Mouse (Mus musculus): ENCODE results near the gene Acaa1b. TPM values are rescaled to one million over a fixed set of nuclear protein-coding genes. Genes with fewer than 3 reads are reported as not detected.

Gene Acaa1b
- total RNA-seq, 2 experiments from 2014 or later, result 1.2 to 1.5 TPM

DNA sequence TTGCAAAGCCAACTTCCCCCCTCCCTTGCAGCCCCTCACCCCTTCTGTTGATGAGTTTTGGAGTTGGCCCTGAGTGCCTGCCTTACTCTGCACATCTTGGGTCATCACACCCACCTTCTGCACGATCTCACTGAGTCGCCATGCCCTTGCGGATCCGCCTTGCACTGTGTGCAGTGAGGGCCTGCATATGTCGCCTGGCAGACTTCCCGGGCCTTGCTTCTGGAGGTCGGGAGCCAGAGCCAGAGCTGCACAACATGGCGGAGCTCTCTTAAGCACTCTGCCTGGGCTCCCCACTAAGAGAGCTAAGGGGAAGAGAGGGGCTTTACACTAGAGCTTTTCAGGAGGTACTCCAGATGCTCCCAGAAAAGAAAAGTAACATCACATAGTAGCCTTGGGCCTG, 12.2 kb downstream of the Acaa1b start:
- DNase-seq (ENCODE audit: low spot score), result no peak

DNA sequence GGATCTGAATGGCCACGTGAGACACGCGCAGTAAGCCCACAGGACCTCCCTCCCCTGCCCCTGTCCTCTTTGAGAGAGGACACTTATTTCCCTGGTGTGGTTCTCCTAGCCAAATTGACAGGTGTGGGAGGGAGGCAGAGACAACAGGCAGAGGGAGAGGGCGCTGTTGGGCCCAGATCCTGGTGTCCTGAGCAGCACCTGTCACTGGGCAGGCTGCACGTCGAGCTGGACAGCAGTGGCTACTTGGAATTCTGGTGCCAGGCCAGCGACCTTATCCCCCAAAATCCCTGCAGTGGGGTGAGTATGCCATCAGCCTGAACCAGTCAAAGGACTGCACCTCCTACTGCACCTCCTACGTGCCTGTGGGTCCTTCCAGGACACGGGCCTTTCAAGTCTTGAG, 13.5 kb downstream of the Acaa1b start:
- DNase-seq (ENCODE audit: low spot score), result no peak

DNA sequence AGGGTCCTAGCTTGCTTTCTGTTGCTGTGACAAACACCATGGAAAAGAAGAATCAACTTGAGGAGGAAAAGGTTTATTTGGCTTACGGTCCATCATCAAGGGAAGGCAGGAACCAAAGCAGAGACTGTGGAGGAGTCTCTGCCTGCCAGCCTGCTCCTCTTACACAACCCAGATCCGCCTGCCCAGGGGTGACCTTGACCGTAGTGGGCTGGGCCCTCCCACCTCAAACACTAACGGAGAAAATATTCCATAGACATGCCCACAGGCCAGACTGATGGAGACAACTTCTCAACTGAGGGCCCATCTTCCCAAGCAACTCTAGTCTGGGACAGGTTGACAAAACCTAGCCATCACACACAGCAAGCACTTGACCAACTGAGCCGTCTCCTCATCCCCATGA, 14.8 kb downstream of the Acaa1b start:
- no peak for DNase-seq (ENCODE audit: low spot score)

DNA sequence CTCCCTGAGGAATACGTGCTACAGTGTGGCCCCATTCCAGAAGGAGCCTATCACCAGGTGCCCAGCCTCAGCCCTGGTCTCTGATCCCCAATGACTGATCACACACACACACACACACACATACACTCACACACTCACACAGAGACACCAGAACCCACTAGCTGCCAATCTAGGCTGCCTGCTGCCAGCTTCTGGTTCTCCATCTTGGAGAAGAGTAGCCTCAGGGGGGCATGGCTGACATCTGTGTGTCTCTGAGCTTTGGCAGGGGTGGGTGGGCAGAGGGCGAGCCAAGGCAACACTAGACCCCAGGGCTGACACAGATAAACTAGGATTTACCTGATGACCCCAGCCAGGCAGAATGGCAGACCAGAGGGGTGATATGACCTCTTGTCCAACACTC, 18.1 kb downstream of the Acaa1b start:
- DNase-seq (ENCODE audit: low spot score), result no peak

DNA sequence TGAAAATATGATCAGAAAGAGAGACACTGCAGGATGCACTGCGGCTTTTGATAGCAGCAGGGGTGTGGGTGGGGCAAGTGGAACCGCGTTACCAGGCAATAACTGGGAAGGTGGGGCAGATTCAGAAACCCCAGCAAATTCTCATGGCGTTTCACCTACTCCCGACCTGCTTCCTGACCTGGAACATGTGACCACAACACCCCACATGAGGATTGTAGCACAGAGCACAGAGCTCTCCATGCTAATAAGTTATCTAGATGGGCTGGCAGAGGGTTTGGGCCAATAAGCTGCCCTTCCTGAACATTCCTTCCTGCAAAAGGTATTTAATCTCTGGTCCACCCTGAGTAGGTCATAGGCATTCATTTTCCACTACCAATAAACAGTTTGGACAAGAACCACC, 26.2 kb downstream of the Acaa1b start:
- no peak for DNase-seq (ENCODE audit: low spot score)

DNA sequence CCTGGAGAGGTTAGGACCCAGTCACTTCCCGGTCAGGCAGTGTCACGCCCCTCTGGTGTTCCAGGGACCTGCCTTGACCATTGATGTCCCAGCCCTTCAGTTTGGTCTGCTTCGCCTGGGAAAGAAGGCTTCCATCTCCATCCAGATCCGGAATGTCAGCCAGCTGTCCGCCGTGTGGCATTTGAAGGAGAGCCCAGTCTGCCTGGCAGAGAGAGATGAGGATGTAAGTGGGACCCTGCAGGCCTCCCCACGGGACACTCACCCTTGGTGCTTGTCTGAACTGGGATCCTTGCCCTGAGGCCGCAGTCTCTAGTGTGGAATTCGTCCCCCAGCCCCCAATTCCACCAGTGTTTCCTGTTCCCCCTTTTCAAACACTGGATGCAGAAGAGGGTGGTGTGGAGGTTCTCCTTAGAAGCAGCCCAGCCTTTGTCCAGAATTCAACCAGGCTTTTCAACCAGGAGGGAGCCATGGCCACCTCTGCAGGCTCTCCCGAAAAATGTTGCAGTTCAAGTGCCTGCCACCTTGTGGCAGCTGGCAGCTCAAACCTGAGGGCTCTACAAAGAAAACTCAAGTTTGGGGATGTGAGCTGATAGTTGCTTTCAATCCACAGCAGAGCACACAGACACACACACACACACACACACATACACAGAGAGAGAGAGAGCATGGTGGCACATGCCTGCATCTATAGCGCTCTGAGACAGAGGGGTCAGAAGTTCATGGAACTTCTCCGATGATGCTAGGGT, 28.3 kb downstream of the Acaa1b start:
- DNase-seq (ENCODE audit: low spot score), result no peak

DNA sequence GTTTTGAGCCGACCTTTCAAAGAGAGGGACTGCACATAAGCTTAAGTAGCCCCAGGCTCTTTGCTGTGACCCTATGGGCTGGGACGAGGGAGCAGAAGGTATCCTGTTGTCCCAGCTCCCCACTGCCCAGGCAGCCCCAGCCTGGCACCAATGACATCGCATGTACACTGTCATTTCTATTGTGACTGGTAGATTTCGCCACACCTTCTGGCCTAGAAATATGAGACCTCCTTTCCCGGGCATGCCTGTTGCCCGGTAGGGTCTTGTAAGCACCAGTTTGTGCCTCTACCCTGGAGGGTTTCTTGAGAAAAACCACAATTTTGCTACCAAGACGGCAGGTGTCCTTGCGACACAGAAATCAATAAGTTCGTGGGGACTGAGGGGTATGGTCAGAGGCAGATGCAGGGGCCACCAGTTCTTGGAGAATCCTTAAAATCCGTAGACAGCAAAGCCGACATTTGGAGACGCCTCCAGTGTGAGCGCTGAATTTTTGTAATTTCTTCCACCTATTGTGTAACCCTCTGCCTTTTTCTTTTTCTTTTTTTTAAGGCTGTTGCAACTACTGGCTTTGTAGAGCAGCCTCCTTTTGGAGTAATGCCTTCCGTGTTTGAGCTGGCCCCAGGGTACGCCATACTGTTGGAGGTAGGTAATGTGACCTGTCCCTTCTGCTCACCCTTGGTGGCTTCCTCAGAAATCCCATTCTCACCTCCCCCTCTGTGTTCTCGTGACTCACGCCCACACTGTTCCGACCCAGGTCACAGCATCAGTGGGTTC, 34.1 kb downstream of the Acaa1b start:
- DNase-seq (ENCODE audit: low spot score), result no peak

DNA sequence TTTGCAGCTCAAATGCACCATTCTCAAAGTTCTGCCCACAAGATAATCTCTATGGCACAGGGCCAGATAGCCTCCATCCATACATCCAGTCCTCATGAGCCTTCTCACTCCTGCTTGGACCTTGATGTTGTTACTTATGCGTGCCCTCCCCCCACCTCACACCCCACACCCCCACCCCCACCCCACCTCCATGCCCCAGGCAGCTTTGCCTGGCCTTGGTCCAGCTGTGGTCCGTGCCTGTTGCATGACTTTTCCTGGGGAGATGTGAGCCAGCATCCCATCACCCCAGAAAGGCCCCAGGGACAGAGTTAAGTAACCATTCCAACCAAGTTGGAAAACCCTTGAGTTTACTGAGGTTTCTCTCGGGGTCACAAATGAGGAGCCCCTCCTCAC, 36.7 kb downstream of the Acaa1b start:
- no peak for DNase-seq (ENCODE audit: low spot score)

DNA sequence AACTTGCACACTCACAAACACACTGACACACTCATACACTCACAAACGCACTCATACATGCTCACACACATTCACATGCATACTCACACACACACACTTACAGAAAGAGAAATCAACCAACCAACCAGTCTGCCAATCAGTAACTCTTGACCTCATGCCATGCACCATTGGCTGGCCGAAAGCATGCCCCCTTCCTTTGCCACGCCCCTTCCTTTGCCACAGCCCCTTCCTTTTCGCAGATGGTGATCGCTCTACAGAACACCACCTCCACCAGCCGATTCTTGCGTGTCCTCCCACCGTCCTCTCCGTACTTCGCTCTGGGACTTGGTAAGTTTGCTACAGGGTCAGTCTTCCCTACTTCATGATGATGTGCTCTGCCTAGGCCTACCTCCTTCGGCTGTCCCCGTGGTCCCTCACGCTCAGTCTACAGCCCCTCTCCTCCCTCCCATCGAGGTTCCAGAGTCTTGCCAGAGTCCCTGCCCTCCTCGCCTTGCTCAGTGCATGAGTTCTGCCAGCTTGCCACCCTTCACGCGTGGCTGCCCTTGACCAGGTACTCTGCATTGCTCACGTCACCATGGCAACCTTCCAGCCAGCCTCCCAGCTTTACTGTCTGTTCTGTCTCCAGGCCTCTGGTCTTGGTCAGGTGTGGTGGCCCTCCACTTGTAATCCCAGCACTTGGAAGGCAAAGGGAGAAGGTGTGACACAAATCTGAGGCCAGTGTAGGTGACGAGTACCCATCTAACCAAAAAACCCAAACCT, 37.3 kb downstream of the Acaa1b start:
- no peak for DNase-seq (ENCODE audit: low spot score)

DNA sequence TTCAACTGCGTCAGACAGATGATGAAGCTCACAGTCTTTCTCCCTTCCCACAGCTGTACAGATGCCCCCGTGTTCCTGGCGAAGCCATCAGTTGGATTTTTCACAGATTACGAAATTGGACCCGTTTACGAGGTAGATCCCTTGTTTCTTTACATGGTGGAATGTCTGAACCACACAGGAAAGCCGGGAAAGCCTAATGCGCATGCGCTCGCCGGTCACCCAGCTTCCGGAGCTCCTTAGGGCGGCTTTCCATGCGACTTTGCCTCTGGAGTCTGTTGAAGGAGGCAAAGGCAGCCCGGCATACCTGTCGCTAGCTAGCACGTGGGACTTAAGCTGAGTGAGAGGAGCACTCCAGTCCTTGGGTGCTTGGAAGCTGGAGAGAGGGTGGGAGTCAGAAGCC, 42.0 kb downstream of the Acaa1b start:
- DNase-seq (ENCODE audit: low spot score), result no peak

DNA sequence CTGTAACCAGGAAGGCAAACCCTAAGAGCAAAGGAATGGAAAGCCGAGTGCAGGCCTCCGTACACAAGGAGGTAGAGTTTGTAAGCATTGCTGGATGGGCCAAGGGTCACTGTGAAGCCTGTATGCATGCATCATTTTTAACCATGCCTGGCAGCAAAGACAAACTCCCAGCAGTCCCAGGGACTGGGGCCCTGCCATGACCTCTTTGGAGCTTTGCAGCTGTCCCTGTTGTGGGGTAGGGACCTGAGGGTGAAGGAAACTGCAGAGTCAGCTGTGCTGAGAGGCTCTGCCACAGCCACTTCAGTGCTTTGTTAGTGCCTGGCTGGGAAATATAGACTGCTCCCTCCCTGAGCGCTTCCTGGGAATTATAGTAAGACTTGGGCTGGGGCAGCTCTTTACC, 46.3 kb downstream of the Acaa1b start:
- peak; percentile 64 for DNase-seq (ENCODE audit: low spot score)

DNA sequence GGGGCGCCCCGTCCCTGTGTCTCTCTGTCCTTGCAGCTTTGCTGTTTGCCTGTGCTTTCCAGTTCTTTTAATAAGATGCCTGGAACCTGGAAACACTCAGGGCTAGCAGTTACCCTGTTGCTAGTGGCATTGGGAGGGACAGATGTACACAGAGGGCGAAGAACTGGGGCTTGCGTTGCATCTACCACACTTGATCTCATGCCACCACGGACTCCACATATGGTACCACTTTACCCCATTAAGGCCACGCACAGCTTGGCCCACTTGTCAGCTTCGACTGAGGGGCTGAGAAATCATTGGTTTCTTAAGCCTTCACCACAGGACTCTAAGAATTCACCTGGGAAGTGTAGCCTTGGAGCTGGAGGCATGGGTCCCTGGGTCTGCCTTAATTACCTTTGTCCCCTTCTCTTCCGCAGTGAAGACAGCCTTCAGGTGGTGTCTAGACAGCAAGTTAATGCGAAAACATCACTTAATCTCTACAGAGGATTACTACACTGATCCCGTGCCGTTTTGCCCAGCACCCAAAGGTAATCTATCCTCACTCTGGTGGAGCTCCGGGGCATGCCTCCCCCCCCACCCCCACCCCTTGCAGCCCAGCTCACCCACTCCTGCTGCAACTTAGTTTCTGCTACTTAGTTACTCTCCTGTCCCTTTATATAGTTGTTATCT, 47.1 kb downstream of the Acaa1b start:
- no peak for DNase-seq (ENCODE audit: low spot score)

DNA sequence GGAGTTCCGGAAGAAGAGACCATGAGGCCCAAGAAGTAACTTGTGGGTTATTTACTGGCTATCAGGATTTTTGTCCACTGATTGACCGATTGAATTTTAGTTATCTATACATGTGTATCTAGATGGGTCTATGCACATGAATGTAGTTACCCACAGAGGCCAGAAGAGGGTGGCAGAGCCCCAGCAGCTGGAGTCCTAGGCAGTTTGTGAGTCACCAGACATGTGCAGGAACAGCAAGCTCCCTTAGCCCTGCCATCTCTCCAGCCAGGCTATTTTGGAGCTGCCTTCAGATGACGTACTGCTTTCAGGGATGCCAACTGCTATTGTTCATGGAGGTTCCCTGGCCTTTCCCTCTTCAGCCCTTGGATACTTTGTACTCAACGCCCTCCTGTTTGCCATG, 49.3 kb downstream of the Acaa1b start:
- DNase-seq (ENCODE audit: low spot score), result peak; percentile 39

DNA sequence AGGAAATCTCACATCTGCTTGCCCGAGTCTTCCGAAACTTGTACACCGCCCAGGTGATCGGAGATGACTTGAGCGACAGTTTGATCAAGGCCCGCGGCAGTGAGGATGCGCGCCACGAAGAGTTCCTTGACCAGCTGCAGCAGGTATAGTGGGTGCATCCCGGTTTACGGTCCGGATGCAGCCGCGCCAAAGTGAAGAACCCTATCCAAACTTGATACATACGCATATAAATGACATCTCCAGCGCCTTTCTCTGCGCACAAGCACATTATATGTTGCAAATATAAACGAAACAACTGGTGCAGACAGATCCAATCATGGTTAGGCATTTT, 54.1 kb downstream of the Acaa1b start:
- DNase-seq (ENCODE audit: low spot score), result no peak

DNA sequence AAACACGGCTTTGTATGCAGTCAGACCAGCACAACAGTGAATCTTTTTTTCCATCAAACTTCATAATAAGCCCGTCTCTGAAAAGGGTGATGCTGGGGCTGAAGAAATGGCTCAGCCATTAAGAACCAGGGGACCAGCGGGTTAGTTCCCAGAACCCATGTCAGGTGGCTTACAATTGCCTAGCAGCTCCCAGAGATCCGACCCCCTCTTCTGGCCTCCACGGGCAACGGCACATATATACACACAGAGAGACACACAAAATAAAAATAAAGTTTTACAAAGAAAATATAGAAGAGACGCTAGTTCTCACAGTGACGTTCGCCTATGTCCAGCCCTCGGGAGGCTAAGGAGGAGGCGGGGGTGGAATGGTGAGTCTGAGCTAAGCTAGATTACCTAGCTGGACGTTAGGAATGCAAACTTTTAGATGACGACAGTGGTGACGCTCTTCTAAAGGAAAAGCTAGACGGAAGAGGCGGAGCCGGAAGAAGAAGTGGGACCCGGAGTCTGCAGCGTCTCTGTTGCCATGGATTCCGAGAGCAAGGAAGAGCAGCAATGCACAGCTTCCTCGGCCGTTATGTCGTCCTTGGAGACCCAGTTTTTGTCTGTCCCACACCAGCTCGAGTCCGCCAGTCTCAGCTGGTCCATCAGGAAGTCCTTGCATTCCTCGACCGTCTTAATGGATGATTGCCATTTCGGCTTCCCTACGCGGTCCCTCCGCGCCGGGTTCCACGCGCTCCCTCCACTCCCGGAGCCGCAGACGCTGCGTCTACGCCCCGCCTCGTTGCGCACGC, 54.7 kb downstream of the Acaa1b start, which contains the start of gene Dlec1:
TSS of gene Dlec1 (plus strand) at position 487 of the 791 bp plus-strand sequence.
- peak; percentile 65 for DNase-seq (ENCODE audit: low spot score)

DNA sequence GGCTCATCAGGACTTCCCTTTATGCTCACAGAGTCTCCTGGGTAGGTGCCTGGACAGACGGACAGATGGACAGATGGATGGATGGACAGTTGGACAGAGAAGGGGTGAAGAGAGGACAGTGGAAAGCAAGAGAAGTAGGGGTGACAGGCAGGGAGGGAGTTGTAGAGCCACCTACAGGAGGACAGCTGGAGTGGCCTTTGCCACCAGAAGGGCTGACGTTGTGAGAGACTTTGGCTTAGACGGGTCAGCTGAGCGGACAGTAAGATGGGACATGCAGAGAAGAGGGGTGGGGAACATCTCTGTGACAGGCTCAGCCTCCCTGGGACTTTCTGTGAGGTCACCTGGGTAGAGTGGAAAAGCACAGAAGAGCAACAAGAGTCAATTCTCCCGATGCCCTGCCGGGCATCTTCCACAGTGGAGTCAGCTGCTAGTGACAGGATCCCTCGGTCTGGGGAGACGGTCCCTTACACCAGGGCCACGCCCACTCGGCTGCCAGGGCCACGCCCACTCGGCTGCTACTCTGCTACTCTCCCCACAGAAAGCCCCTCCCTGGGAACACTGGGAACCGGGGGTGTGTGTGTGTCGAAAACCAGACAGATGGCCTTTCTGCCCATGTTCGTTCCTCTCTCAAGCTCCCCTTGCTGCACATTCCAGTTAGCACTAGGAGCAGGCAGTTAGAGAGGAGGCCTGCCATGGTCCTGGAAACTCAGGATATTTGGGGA, 56.6 kb downstream of the Acaa1b start:
- DNase-seq (ENCODE audit: low spot score), result no peak
